Mouse (Mus musculus): ENCODE results near the gene Nr1h4.

DNA sequence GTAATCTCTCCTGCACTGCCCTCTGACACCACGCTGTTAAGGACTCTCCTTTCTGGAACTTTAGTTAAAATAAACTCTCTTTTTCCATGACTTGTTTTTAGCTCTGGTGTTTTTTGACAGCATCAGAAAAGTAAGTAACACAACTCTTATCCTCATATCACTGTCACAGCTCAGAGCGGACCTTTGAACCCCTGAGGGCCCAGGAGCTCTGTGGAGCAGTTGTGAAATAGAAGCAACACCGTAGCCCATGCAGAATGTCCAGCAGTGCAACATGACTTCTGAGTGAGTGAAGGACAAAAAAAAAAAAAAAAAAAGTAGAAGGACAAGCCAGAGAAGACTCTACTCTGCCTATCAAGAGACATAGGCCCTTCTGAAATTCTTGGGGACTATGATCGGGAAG is 14.2 kb downstream of the Nr1h4 start:
- TF ChIP-seq CTCF (IDR thresholded peaks at IDR 0.05; ENCODE audit: control insufficient read depth, insufficient read depth, low read length) (no peak), POLR2A (IDR thresholded peaks at IDR 0.05; ENCODE audit: borderline replicate concordance, control insufficient read depth, low read depth, low read length) (no peak)
